Mouse (Mus musculus): ENCODE results near the gene Cyb561d2. TPM values are rescaled to one million over a fixed set of nuclear protein-coding genes. Genes with fewer than 3 reads are reported as not detected.

The Cyb561d2 gene
- polyA plus RNA-seq (2015; fragmentation: Nextera tagmentation; extraction: Ambion mirVana) = 31.5 and 33.9 TPM in 2 replicates

DNA sequence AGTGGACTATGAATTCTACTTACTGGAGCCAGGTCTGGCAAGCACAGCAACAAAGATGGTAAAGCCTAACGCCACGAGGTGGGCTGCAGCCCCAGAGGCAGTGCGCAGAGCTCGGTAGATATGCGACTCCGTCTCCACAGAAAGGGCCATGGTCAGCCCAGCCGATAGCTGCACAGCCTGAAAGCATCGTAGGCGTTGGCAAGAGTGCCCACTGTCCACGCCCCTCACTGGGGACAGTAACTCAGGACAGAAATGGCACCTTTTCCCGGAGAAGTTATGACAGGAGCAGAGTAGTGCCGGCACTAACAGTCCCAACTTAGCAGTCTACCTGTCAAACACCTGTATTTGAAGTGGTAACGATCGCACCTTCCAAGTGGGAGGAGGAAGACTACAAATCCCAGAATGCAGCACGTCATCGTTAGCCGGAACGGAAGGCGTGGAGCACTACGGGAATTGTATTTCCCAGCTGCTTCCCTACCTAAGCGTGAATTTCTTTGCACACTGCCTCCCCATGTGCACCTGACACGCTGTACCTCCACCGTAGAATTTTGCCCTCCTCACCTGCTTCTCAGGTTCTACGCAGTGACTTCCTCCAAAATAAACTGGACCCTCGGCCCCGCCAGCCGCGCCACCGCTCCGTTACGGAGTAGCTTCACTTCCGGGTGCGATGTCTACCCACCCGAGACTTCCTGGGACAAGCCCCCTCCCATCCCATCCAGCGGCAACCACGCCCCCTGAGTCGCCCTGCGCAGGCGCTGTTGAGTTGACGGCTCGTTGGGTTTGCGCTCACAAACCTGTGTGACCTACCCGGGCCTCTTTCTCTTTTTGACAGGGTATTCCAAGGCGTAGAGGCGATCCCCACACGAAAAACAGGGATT is at the start of gene Cyb561d2, which contains the start of gene Nprl2:
Gene Cyb561d2 (minus strand): TSS at position 720 of the 878 bp plus-strand sequence.
Gene Nprl2 (plus strand): TSS at position 753 of the 878 bp plus-strand sequence.
- H3K9me3 ChIP-seq (replicated peaks) = no peaks in the 10 kb centered on the region
- H3K27me3 ChIP-seq = no peaks in the 10 kb centered on the region
- H3K27ac ChIP-seq = peak within 1 kb of the TSS; percentile 81
- peak within 1 kb of the TSS; percentile 85 for H3K4me2 ChIP-seq
- H3K4me1 ChIP-seq = peaks cover 43% of the 10 kb centered on the region
- peak; percentile 85 for ATAC-seq (replicated peaks; ENCODE audit: low FRiP score)
- under 1% methylated on average over 46 of the region's 46 CpGs for WGBS
- H3K9ac ChIP-seq = peak within 1 kb of the TSS; percentile 69
- H3K4me3 ChIP-seq (replicated peaks) = peak within 1 kb of the TSS; percentile 84
- H3K36me3 ChIP-seq = peaks cover 59% of the 10 kb centered on the region

DNA sequence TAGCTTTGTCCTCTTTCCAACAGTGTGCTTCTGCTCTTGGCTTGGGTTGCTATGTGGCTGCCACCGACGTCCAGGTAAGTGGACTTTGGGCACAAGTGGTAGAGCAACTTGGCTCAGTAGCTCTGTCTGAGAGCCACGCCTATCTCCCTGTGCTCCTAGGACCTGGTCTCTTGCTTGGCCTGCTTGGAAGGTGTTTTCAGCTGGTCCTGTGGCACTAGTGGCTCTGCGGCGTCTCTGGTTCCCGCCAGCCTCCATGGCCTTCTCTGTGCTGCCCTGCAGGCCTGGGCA is 48.7 kb upstream of the Cyb561d2 start:
- Histone ChIP-seq H3K27ac (no peak overlapping the region), H3K4me1 (peaks cover 20% of the 10 kb centered on the region), H3K27me3 (no peaks in the 10 kb centered on the region), H3K9ac (no peak overlapping the region), H3K9me3 (replicated peaks) (no peaks in the 10 kb centered on the region), H3K36me3 (peaks cover 57% of the 10 kb centered on the region), H3K4me2 (no peak overlapping the region), H3K4me3 (replicated peaks) (no peak overlapping the region)
- 96% methylated on average over 6 of the region's 6 CpGs for WGBS
- ATAC-seq (replicated peaks; ENCODE audit: low FRiP score) = no peak

DNA sequence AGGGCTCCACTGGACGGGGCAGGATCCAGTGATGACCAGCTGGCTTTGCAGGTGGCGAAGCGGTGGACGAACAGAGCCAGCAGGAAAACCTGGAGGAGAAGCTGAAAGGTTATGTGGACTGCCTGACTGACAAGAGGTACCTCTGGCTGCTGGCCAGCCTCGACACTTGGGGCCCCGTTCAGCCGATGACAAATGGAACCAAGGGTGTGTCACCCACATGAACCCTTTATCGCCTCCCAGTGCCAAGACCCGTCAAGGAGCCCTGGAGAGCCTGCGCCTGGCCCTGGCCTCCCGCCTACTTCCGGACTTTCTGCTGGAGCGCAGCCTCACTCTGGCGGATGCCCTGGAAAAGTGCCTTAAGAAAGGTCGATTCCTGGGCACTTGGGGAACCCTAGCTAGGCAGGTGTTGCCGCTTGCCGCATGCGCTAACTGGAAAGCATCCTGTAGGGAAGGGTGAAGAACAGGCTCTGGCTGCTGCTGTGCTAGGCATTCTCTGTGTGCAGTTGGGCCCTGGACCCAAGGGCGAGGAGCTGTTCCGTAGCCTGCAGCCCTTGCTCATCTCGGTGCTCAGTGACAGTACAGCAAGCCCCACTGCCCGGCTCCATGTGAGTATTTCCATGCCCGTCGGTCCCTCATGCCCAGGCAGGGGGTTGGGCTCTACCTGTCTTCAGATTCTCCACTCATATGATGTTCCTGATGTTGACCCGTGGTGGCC is 48.2 kb upstream of the Cyb561d2 start:
- H3K9ac ChIP-seq = no peak overlapping the region
- WGBS = 84% methylated on average over 25 of the region's 25 CpGs
- no peak overlapping the region for H3K27ac ChIP-seq
- no peak overlapping the region; the same call in 1 of the 2 replicates for H3K4me2 ChIP-seq
- H3K27me3 ChIP-seq = no peaks in the 10 kb centered on the region
- H3K36me3 ChIP-seq = peaks cover 55% of the 10 kb centered on the region
- no peak for ATAC-seq (replicated peaks; ENCODE audit: low FRiP score)
- H3K4me1 ChIP-seq = peaks cover 20% of the 10 kb centered on the region
- H3K4me3 ChIP-seq (replicated peaks) = no peak overlapping the region
- H3K9me3 ChIP-seq (replicated peaks) = no peaks in the 10 kb centered on the region

DNA sequence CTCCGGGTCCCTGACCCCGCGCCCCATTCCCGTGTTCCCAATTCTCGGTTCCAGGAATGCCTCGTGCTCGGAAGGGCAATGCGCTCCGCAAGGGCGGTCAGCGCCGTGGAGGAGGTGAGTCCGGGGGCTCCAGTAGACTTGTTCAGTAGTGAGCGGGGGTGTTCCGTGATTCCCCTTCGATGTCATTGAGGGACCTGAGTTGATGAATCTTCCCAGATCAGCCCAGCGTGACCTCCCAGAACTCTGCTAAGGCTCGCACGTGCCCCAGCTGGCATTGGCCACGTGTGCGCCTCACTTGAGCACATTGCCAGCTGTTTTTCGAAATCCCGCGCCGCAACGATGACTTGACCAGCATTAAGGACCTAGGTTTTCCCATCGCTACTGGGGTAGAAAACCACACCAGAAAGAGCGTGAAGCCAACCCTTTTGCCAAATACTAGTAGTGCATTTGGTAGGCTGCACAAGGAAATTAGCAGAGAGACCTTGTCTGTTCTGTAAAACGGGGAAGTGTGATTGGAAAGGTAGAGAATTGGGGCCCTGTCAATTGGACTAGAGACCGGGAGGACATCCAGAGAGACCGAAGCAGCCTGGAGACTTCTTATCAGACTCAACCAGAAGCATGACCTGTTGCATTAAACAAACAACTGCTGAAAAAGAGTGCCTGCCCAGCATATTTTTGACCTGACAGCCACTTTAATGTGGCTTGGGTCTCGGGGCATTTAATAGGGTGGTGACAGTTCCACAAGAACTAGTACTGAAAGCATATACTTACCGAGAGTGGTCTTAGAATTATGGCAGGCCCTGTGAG is 46.0 kb upstream of the Cyb561d2 start:
- 2% methylated on average over 33 of the region's 33 CpGs for WGBS
- no peaks in the 10 kb centered on the region for H3K9me3 ChIP-seq (replicated peaks)
- H3K36me3 ChIP-seq = peaks cover 51% of the 10 kb centered on the region
- ATAC-seq (replicated peaks; ENCODE audit: low FRiP score) = no peak
- H3K27ac ChIP-seq = peak overlapping the region; percentile 29; the same call in 1 of the 2 replicates
- H3K4me2 ChIP-seq = peak overlapping the region; percentile 82
- no peaks in the 10 kb centered on the region for H3K27me3 ChIP-seq
- H3K9ac ChIP-seq = peak overlapping the region; percentile 63
- H3K4me1 ChIP-seq = peaks cover 20% of the 10 kb centered on the region
- H3K4me3 ChIP-seq (replicated peaks) = peak overlapping the region; percentile 83

DNA sequence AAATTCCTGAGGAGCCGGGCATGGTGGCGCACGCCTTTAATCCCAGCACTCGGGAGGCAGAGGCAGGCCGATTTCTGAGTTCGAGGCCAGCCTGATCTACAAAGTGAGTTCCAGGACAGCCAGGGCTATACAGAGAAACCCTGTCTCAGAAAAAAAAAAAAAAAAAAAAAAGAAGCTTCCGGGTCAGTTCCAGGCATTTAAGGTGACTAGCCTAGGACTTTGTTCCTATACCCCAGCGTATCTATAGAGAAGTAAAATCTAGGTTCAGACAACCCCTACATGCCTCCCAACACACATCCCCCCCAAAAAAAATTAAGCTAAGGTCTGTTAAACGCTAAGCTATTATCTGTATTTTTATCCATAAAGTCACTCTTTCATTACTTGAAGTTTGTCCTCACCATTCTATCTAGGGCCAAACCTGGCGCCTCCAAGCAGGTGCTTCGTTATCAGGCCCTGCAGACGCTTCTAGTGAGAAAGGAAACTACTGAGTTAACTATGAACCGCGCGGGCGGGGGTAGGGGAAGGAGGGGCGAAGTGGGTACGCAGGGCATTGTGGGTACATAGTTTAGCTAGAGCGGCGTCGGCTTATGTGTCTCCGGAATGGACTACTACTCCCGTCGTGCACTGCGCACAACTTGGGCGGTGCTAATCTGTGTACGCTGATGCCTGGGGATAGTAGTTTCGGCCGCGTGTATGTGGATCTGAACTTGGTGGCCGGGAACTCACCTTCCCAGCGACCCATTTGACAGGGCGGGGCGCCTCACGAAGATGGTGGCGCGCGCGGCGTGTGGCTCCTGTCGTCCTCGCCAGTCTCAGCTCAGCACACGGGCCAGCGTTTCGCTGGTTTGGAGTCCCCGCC is 45.2 kb upstream of the Cyb561d2 start, which contains the start of gene Ifrd2:
Gene Ifrd2 (plus strand): TSS at position 669 of the 859 bp plus-strand sequence.
- peak; percentile 98 for ATAC-seq (replicated peaks; ENCODE audit: low FRiP score)
- H3K27ac ChIP-seq = peak within 1 kb of the TSS; percentile 71

DNA sequence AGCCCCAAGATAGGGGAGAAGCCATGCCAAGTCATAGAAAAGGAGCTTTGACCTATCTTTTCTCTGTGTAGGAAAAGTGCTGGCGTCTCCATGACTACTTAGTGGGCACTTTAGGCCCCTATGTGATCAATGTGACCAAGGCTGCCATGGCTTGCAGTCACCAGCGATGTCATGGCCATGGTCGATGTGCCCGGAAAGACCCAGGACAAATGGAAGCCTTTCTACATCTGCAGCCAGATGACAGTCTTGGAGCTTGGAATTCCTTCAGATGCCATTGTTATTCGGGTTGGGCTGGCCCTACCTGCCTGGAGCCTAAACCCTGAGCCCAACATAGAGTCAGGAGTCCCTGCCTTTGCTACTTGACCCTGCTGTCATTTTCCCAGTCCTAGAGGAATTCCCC is 44.5 kb upstream of the Cyb561d2 start:
- H3K4me1 ChIP-seq = peaks cover 31% of the 10 kb centered on the region
- ATAC-seq (replicated peaks; ENCODE audit: low FRiP score) = no peak
- no peak overlapping the region for H3K4me3 ChIP-seq (replicated peaks)
- H3K27me3 ChIP-seq = no peaks in the 10 kb centered on the region
- peaks cover 40% of the 10 kb centered on the region for H3K36me3 ChIP-seq
- H3K9ac ChIP-seq = no peak overlapping the region
- WGBS = 91% methylated on average over 5 of the region's 5 CpGs
- no peaks in the 10 kb centered on the region for H3K9me3 ChIP-seq (replicated peaks)
- H3K27ac ChIP-seq = no peak overlapping the region
- no peak overlapping the region for H3K4me2 ChIP-seq

More for the DNA sequence above, 45.2 kb upstream of the Cyb561d2 start, which contains the start of gene Ifrd2:
- Histone ChIP-seq H3K27me3 (no peaks in the 10 kb centered on the region), H3K36me3 (peaks cover 47% of the 10 kb centered on the region), H3K4me3 (replicated peaks) (peak within 1 kb of the TSS; percentile 83), H3K9me3 (replicated peaks) (no peaks in the 10 kb centered on the region), H3K4me1 (peaks cover 24% of the 10 kb centered on the region), H3K4me2 (peak within 1 kb of the TSS; percentile 82), H3K9ac (peak within 1 kb of the TSS; percentile 63)
- WGBS = 14% methylated on average over 46 of the region's 46 CpGs

DNA sequence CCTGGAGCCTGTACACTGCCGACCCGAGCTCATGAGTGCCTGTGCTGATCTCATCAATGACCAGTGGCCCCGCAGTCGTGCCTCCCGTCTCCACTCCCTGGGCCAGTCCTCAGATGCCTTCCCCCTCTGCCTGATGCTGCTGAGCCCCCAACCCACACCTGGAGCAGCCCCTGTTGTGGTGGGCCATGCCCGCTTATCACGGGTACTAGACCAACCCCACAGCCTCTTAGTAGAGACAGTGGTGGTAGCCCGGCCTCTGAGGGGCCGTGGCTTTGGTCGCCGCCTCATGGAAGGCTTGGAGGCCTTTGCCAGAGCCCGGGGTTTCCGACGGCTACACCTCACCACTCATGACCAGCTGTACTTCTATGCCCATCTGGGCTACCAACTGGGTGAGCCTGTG is 41.2 kb upstream of the Cyb561d2 start:
- Histone ChIP-seq H3K27ac (no peak overlapping the region), H3K4me2 (no peak overlapping the region), H3K36me3 (peaks cover 21% of the 10 kb centered on the region), H3K9me3 (replicated peaks) (no peaks in the 10 kb centered on the region), H3K4me3 (replicated peaks) (no peak overlapping the region), H3K9ac (no peak overlapping the region), H3K4me1 (peaks cover 36% of the 10 kb centered on the region), H3K27me3 (no peaks in the 10 kb centered on the region)
- WGBS = 92% methylated on average over 14 of the region's 14 CpGs
- ATAC-seq (replicated peaks; ENCODE audit: low FRiP score) = no peak

- 0 out of 2 replicates have a peak overlapping the region, but pooled peaks have one; percentile 93 for H3K4me2 ChIP-seq
- 92% methylated on average over 7 of the region's 7 CpGs for WGBS
- no peak overlapping the region for H3K27ac ChIP-seq
- peaks cover 39% of the 10 kb centered on the region for H3K4me1 ChIP-seq
- no peak for ATAC-seq (replicated peaks; ENCODE audit: low FRiP score)
- no peaks in the 10 kb centered on the region for H3K9me3 ChIP-seq (replicated peaks)
- H3K27me3 ChIP-seq = no peaks in the 10 kb centered on the region
- H3K4me3 ChIP-seq (replicated peaks) = no peak overlapping the region
- peaks cover 21% of the 10 kb centered on the region for H3K36me3 ChIP-seq
- H3K9ac ChIP-seq = no peak overlapping the region
Observed at GRCm38 (mm10) chr9:107582509-107583062, 40.6 kb upstream of the Cyb561d2 start.

DNA sequence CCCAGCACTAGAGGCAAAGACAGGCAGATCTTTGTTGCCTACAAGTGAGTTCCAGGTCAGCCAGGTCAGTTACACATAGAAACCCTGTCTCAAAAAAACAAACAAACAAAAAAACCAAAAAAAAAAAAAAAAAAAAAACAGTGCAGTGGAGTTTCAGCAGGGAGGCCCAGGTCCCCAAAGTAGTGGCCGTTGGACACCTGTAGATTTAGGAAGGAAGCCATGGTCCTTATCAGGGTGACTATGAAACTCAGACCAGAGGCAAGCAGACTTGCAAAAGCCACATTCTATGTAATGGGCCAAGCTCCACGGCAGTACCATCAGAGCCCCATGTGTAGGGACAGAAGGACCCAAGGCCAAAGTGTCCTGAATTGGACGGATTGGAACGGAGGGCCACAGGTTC is 39.6 kb upstream of the Cyb561d2 start:
- H3K4me3 ChIP-seq (replicated peaks) = peak overlapping the region; percentile 71
- H3K27ac ChIP-seq = peak overlapping the region; percentile 96
- no peaks in the 10 kb centered on the region for H3K27me3 ChIP-seq
- 75% methylated on average over 4 of the region's 4 CpGs for WGBS
- H3K9me3 ChIP-seq (replicated peaks) = no peaks in the 10 kb centered on the region
- H3K36me3 ChIP-seq = peaks cover 21% of the 10 kb centered on the region
- peak overlapping the region; percentile 93 for H3K4me2 ChIP-seq
- peaks cover 43% of the 10 kb centered on the region for H3K4me1 ChIP-seq
- no peak for ATAC-seq (replicated peaks; ENCODE audit: low FRiP score)
- peak overlapping the region; percentile 73 for H3K9ac ChIP-seq

- Histone ChIP-seq H3K36me3 (peaks cover 21% of the 10 kb centered on the region), H3K4me3 (replicated peaks) (peak within 1 kb of the TSS; percentile 71), H3K4me1 (peaks cover 52% of the 10 kb centered on the region), H3K9ac (peak within 1 kb of the TSS; percentile 73), H3K27me3 (no peaks in the 10 kb centered on the region), H3K27ac (peak within 1 kb of the TSS; percentile 96), H3K4me2 (peak within 1 kb of the TSS; percentile 93), H3K9me3 (replicated peaks) (no peaks in the 10 kb centered on the region)
- under 1% methylated on average over 32 of the region's 32 CpGs for WGBS
- peak; percentile 68 for ATAC-seq (replicated peaks; ENCODE audit: low FRiP score)
Observed at GRCm38 (mm10) chr9:107580501-107581317, 38.7 kb upstream of the Cyb561d2 start, which contains the start of gene Hyal3. Hyal3 (plus strand) TSS chr9:107580818.

Data from kidney, embryonic 15.5 days (tissue).